Mouse (Mus musculus): ENCODE results near the gene Syne1.

GRCm38 (mm10) chr10:5194671-5195234 is 356.5 kb downstream of the Syne1 start:
- TF ChIP-seq POLR2A (IDR thresholded peaks at IDR 0.05; ENCODE audit: borderline replicate concordance, extremely low read depth, low read depth, low read length) (no peak), CTCF (IDR thresholded peaks at IDR 0.05; ENCODE audit: insufficient read depth, low read length) (no peak)
